Mouse (Mus musculus) embryonic facial prominence, embryonic 13.5 days (tissue): ENCODE data around the gene Leng9. TPM values are rescaled to one million over a fixed set of nuclear protein-coding genes. Genes with fewer than 3 reads are reported as not detected.

Experiments used
- ATAC-seq: fragments of 200-750 bp; cut with Nextera tagmentation; 2 replicates; pipeline ENCODE4 v1.8.0; 2017; ENCODE audit warnings: low read depth; ENCODE audit not compliant: insufficient number of reproducible peaks, insufficient read depth, low FRiP score, low TSS enrichment
- H3K27ac ChIP-seq: fragments of 300-500 bp; sonication (generic); 2 replicates; pipeline ENCODE4 v1.5.1; 2015; ENCODE audit warnings: moderate library complexity, mild to moderate bottlenecking, inconsistent platforms
- H3K27me3 ChIP-seq: fragments of 300-500 bp; sonication (generic); 2 replicates; pipeline ENCODE4 v1.6.1; 2015; ENCODE audit warnings: mild to moderate bottlenecking, inconsistent platforms
- H3K36me3 ChIP-seq: fragments of 300-500 bp; sonication (generic); 2 replicates; pipeline ENCODE4 v1.6.1; 2015; ENCODE audit warnings: mild to moderate bottlenecking, inconsistent platforms
- H3K4me1 ChIP-seq: fragments of 300-500 bp; sonication (generic); 2 replicates; pipeline ENCODE4 v1.6.1; 2015; ENCODE audit warnings: inconsistent platforms
- H3K4me2 ChIP-seq: fragments of 300-500 bp; sonication (generic); 2 replicates; pipeline ENCODE4 v1.6.1; 2015; ENCODE audit warnings: moderate library complexity, mild to moderate bottlenecking, inconsistent platforms
- H3K4me3 ChIP-seq: fragments of 300-500 bp; sonication (generic); 2 replicates; pipeline ENCODE4 v1.5.1; 2015; ENCODE audit warnings: mild to moderate bottlenecking, inconsistent platforms
- H3K9ac ChIP-seq: fragments of 300-500 bp; sonication (generic); 2 replicates; pipeline ENCODE4 v1.6.1; 2015; ENCODE audit warnings: mild to moderate bottlenecking, inconsistent platforms
- H3K9me3 ChIP-seq: fragments of 300-500 bp; sonication (generic); 2 replicates; pipeline ENCODE4 v1.6.1; 2016; ENCODE audit warnings: inconsistent platforms
- WGBS: fragments of 180-500 bp; shearing (Covaris S2); methylation state at CpG from one replicate; pipeline ENCODE4 v1.1.7; 2015; ENCODE audit warnings: mixed read lengths; 5-methylcytosine and 5-hydroxymethylcytosine counted together
- polyA plus RNA-seq: library from polyadenylated mRNA; unstranded; fragments of >200 nt; fragmentation: Nextera tagmentation; extraction: Ambion mirVana; gene quantifications from 2 replicates; pipeline ENCODE4 v1.2.1, GENCODE M21; 2015

Gene Leng9
- polyA plus RNA-seq, 1 experiment from 2014 or later, result 5.4 TPM

DNA sequence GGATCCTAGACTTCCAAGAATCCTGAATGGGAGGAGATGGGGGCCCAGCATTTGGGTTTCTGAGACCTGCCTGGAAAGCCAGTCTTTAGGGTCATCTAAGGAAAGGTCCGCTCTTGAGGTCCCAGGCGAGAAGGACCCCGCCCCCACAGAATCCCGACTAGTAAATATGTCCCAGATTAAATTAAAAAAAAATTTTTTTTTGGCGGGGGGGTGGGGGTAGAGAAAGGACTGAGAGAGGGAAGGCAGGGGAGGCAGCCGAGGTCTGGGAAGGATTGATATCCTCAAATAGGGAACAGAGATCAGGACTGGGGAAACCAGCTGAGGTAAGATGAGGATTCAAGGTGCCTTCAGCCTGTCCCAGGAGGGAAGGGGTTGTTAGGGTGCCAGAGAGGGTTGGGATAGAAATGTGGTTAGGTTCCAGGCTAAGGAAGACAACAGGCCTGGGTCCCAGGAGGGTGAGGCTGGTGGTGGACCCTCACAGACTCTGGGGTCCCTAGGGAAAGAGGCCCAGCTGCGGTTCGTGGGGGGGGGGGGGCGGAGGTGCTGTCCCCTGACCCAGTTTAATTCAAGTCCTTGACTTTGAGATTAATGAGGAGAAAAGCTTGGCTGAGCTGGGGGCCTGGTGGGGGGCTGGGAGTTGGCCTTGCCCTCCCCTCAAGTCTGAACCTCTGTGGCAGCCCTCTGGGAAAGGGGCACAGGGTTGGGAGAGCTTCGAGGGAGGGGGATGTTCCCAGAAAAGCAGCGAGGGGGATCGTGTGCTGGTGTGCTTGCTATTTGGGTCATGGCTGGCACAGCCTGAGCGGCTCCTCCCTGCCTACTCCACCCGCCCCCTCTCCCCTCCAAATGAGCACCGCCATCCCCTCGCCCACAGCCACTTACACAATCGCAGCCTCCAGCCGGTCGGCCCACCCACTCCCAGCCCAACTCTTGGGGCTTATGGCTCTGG lies 29.9 kb downstream of the Leng9 start:
- Histone ChIP-seq H3K9ac (peak overlapping the region; percentile 68), H3K4me2 (peak overlapping the region; percentile 78), H3K36me3 (no peaks in the 10 kb centered on the region), H3K27ac (no peak overlapping the region; the same call in 1 of the 2 replicates), H3K9me3 (no peaks in the 10 kb centered on the region), H3K4me3 (peak overlapping the region; percentile 49), H3K27me3 (peaks cover 35% of the 10 kb centered on the region), H3K4me1 (peaks cover 30% of the 10 kb centered on the region)
- 14% methylated on average over 19 of the region's 19 CpGs for WGBS
- ATAC-seq, result no peak

DNA sequence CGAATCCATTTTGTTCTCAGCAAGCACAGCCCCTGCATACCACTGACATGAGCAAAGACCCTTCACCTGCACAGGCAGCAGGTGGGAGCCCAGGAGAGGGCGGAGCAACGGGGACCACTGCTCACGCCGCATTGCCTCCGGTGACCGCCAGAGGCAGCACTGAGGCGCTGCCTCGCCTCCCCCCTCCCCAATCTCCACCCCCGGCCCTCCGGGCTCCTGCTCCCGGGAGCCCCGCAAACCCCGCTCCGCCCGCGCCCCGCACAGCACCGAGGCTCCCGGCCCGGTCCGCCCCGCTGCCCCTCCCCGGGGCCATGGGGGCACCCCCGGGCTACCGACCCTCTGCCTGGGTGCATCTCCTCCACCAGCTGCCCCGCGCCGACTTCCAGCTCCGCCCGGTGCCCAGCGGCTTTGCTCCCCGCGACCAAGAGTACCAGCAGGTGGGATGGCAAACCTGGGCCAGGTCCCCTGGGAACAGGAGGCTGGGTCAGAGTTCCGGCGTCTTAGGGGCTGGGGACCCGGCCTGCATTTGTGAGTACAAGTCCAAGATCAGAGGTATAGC lies 30.8 kb downstream of the Leng9 start, which contains the start of gene Ttyh1:
Gene Ttyh1, plus strand, starts transcription at position 65 of the 559 bp plus-strand sequence.
- peak within 1 kb of the TSS; percentile 68 for H3K9ac ChIP-seq
- H3K27me3 ChIP-seq, result peaks cover 35% of the 10 kb centered on the region
- H3K4me1 ChIP-seq, result peaks cover 25% of the 10 kb centered on the region
- H3K36me3 ChIP-seq, result no peaks in the 10 kb centered on the region
- H3K9me3 ChIP-seq, result no peaks in the 10 kb centered on the region
- H3K4me3 ChIP-seq, result peak within 1 kb of the TSS; percentile 49
- under 1% methylated on average over 37 of the region's 37 CpGs for WGBS
- no peak for ATAC-seq
- no peak within 1 kb of the TSS for H3K27ac ChIP-seq
- peak within 1 kb of the TSS; percentile 78 for H3K4me2 ChIP-seq

DNA sequence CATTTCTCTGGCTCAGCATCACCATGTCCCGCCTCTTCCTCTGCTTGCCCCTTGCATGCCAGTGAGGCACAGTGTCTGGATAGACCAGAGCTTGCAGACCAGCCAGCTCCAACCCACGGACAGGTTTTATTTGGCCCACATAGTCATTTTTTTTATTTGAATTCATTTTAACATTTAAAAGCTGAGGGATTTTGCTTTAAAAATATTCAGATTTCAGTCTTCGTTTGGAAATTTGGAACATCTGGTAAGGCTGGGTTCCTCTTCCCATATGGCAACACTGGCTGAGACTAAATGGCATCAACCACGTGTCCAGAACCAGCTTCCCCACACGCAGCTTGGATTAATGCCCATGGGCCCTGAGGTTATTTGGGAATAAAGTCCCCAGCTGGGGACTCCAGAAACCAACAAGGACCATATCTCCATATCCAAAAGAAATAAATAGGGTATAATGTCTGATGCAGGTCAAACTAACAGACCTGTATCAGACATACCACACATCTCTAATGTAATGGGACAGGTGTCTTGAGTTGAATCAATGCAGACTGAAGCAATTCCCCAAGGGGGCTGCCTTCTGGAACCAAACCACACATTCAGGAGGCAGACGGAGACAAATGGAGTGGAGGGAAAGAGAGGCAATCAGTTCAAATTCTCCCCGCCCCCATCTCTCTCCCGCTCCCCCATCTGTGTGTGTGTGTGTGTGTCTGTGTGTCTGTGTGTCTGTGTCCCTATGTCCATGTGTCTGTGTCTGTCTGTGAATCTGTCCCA lies 32.9 kb downstream of the Leng9 start:
- ATAC-seq, result no peak
- no peak overlapping the region for H3K4me3 ChIP-seq
- H3K9ac ChIP-seq, result no peak overlapping the region
- H3K4me1 ChIP-seq, result peaks cover 16% of the 10 kb centered on the region
- 54% methylated on average over 8 of the region's 8 CpGs for WGBS
- H3K27me3 ChIP-seq, result peaks cover 35% of the 10 kb centered on the region
- H3K9me3 ChIP-seq, result no peaks in the 10 kb centered on the region
- H3K4me2 ChIP-seq, result no peak overlapping the region
- no peaks in the 10 kb centered on the region for H3K36me3 ChIP-seq
- H3K27ac ChIP-seq, result no peak overlapping the region

DNA sequence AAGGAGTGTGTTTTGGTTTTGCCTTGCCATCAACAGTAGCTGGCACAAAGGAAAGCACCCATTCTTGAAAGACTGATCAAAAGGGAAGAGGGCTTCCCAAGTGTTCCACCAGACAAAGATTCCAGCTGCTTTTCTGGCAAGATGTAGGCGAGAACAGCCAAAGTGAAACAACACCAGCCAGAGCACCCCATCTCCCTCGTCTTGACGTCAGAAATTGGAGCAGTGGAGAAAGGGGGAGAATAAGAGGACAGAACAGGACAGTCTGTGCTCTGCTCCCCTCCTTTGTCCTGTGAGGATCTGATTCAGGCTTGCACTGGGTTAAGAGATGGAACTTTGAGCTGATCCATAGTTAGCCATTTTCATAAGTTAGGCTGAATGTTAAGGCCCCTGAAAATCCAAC lies 38.4 kb downstream of the Leng9 start:
- Histone ChIP-seq H3K4me3 (no peak overlapping the region), H3K9me3 (no peaks in the 10 kb centered on the region), H3K9ac (no peak overlapping the region), H3K4me2 (no peak overlapping the region), H3K4me1 (no peaks in the 10 kb centered on the region), H3K36me3 (no peaks in the 10 kb centered on the region), H3K27me3 (no peaks in the 10 kb centered on the region), H3K27ac (no peak overlapping the region)
- WGBS, result 58% methylated on average over 3 of the region's 3 CpGs
- no peak for ATAC-seq

DNA sequence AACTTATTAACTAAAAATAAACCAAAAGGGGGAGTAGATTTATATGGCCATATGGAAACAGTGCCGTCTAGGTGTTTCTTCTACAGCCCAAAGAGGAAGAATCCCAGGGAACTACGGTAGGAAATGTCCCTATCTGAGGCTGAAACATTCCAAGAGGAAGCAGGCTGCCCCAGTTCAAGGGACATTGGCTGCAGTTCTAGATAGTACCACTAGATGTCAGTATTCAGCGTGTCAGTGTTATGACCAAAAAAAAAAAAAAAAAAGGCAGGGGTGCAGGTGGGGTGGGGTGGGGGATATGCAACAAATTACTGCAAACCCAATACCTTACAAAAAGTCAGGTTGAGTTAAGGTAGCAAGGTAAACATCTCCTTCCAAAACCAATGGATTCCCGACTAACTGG lies 46.8 kb downstream of the Leng9 start:
- H3K4me1 ChIP-seq, result no peaks in the 10 kb centered on the region
- H3K9me3 ChIP-seq, result no peaks in the 10 kb centered on the region
- 22% methylated on average over 4 of the region's 4 CpGs for WGBS
- H3K36me3 ChIP-seq, result no peaks in the 10 kb centered on the region
- H3K27me3 ChIP-seq, result no peaks in the 10 kb centered on the region
- no peak overlapping the region for H3K4me2 ChIP-seq
- no peak overlapping the region for H3K27ac ChIP-seq
- H3K9ac ChIP-seq, result no peak overlapping the region
- ATAC-seq, result no peak
- H3K4me3 ChIP-seq, result no peak overlapping the region

DNA sequence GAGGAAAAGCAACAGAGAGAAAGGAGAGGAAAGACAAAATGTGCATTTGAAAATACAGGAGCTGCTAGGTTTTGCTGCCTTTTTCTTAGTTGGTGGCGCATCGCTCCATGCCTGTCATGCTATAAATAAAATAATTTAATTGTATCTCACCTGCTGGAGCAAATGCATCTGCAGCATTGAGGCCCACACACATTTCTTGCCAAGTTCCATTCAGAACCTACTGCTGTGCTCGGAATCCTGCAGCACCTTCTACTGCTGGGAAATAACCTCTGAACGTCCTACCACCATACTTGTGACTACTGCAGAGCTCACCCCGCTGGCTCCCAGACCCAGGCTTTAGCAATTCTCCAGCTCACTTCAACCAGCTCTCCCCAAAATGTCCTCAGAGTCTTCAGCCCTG lies 49.0 kb downstream of the Leng9 start:
- no peak for ATAC-seq

GRCm38 (mm10) chr7:4098832-4099231 lies 51.3 kb downstream of the Leng9 start:
- H3K4me3 ChIP-seq, result no peak overlapping the region
- WGBS, result 71% methylated on average over 2 of the region's 2 CpGs
- H3K9me3 ChIP-seq, result no peaks in the 10 kb centered on the region
- no peak for ATAC-seq
- H3K4me2 ChIP-seq, result no peak overlapping the region
- no peaks in the 10 kb centered on the region for H3K27me3 ChIP-seq
- H3K36me3 ChIP-seq, result no peaks in the 10 kb centered on the region
- no peaks in the 10 kb centered on the region for H3K4me1 ChIP-seq
- no peak overlapping the region for H3K27ac ChIP-seq
- H3K9ac ChIP-seq, result no peak overlapping the region

More for the DNA sequence above, 49.0 kb downstream of the Leng9 start:
- no peak overlapping the region for H3K9ac ChIP-seq
- H3K9me3 ChIP-seq, result no peaks in the 10 kb centered on the region
- H3K27ac ChIP-seq, result no peak overlapping the region
- H3K4me1 ChIP-seq, result no peaks in the 10 kb centered on the region
- no peak overlapping the region for H3K4me3 ChIP-seq
- 83% methylated on average over 5 of the region's 5 CpGs for WGBS
- H3K27me3 ChIP-seq, result no peaks in the 10 kb centered on the region
- no peak overlapping the region for H3K4me2 ChIP-seq
- no peaks in the 10 kb centered on the region for H3K36me3 ChIP-seq

GRCm38 (mm10) chr7:4098301-4098700 lies 51.9 kb downstream of the Leng9 start:
- H3K9me3 ChIP-seq, result no peaks in the 10 kb centered on the region
- 79% methylated on average over 2 of the region's 2 CpGs for WGBS
- no peak overlapping the region for H3K4me3 ChIP-seq
- no peak overlapping the region for H3K4me2 ChIP-seq
- no peak overlapping the region for H3K27ac ChIP-seq
- H3K27me3 ChIP-seq, result no peaks in the 10 kb centered on the region
- no peaks in the 10 kb centered on the region for H3K4me1 ChIP-seq
- H3K36me3 ChIP-seq, result no peaks in the 10 kb centered on the region
- no peak for ATAC-seq
- H3K9ac ChIP-seq, result no peak overlapping the region

Other genes with a start within 250 kb of the Leng9 start
- not detected in 2 replicates for gene Lilra6, start 234.9 kb downstream of the Leng9 start, polyA plus RNA-seq
- 0.33 and 0.77 TPM in 2 replicates for gene Lair1, start 87.2 kb downstream of the Leng9 start, polyA plus RNA-seq
- 3.7 and 5.9 TPM in 2 replicates for gene Ttyh1, start 31.0 kb downstream of the Leng9 start, polyA plus RNA-seq
- 66.7 and 67.8 TPM in 2 replicates for gene Leng8, start 13.3 kb downstream of the Leng9 start, polyA plus RNA-seq
- gene Cdc42ep5, start 14.5 kb upstream of the Leng9 start, polyA plus RNA-seq, result 66.7 and 71.0 TPM in 2 replicates
- gene Lilra5, start 87.4 kb upstream of the Leng9 start, polyA plus RNA-seq, result not detected in 2 replicates
- not detected in 2 replicates for gene Ncr1, start 187.3 kb upstream of the Leng9 start, polyA plus RNA-seq
- 0.10 and 0.11 TPM in 2 replicates for gene Gp6, start 247.4 kb upstream of the Leng9 start, polyA plus RNA-seq